Mouse (Mus musculus): ENCODE measurements around the gene Mical2.

Mical2 gene

GRCm38 (mm10) chr7:112304382-112304781, 78.7 kb downstream of the Mical2 start:
- in situ Hi-C loops (cut with MboI; ENCODE audit: unreplicated experiment in 2 of 2) = no loop called here

DNA sequence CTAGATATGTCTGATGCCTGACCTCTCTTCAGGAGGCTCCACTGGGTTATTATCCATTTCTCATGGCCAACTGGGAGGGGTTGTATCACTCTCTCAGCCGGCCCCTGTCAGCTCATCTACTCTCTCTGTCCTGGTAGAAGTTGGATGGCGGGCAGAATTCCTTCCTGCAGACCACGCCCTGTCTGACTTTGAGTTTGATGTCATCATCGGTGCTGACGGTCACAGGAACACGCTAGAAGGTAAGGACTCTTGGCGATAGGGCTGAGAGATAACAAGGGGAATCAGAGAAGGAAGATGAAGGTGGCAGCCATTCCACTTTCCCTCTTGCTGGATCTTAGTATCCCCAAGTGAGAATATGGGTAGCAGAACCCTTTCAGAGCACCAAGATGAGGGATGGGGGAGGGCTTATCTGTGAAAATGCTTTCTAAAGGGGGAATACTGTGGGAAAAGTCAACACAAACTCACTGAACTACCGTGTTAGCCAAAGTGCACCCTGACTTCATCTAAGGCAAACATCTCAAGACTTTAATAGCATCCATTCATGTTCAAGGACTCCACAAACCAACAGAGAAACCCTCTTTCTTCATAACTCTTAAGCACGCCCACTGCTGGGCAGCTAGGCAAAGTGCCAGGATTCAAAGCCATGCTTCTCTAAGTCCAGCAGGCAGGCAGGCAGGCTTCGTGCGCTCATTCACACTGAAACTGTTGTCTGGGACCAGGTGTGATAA, 83.8 kb downstream of the Mical2 start:
- in situ Hi-C loops (cut with MboI; ENCODE audit: unreplicated experiment in 2 of 2) = no loop called here

- in situ Hi-C loops (cut with MboI; ENCODE audit: unreplicated experiment in 2 of 2) = no loop called here
Measured at GRCm38 (mm10) chr7:112310017-112310360, 84.3 kb downstream of the Mical2 start.

- in situ Hi-C loops (cut with MboI; ENCODE audit: unreplicated experiment in 2 of 2) = no loop called here
Measured at GRCm38 (mm10) chr7:112313211-112313610, 87.6 kb downstream of the Mical2 start.

DNA sequence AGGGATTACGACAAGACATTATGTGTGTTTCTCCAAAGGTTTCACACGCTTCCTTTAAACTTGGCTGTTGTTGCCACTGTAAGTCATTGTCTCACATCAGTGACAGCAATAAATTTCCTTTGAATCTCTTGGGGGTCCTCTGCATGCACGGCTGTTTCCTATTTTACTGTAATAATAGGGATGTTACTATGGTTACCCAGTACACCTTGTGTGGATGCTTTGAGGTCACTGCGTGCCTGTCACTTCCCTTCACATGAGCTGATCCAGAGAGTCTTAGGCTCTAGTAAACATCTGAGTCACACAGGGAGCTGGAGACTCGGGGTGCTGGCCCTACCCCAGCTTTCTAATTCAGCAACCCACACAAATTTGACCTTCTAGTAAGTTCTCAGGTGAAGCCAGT, 88.0 kb downstream of the Mical2 start:
- in situ Hi-C loops (cut with MboI; ENCODE audit: unreplicated experiment in 2 of 2) = no loop called here

GRCm38 (mm10) chr7:112316239-112316638, 90.6 kb downstream of the Mical2 start:
- in situ Hi-C loops (cut with MboI; ENCODE audit: unreplicated experiment in 2 of 2) = no loop called here

DNA sequence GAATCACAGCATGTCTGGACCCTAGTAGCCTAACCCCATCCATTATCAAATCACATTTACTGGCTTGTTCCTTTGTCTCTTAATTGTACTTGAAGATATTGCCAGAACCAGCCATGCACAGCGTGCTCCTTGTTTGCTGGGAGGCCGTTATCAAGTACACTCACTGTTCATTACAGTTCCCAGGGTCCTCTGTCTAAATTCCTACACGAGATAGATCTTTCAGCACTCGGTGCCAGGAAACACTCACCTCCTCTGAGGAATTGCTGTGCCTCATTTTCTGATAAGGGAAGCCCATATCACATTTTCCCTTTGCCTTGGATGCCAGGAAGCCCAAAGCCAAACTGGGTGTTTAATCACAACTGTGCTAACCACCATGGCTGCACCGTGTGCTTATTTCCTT, 91.8 kb downstream of the Mical2 start:
- in situ Hi-C loops (cut with MboI; ENCODE audit: unreplicated experiment in 2 of 2) = no loop called here

GRCm38 (mm10) chr7:112318306-112318705, 92.7 kb downstream of the Mical2 start:
- in situ Hi-C loops (cut with MboI; ENCODE audit: unreplicated experiment in 2 of 2) = no loop called here

DNA sequence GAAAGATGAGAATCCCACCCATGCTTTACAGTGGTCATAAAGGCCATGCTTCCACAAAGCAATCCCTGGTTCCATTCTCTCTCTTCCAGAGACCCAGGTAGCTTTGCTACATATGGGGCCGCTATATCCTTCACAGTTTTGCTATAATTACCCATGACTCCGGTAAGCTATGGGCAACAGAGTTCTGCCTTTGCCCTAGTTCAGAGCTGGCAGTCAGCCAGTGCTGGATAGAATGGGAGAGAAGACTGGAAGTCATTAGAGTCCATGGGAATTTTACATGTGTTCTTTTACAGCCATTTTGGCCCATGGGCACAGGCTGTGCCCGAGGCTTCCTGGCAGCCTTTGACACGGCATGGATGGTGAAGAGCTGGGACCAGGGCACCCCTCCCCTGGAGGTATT, 93.8 kb downstream of the Mical2 start:
- in situ Hi-C loops (cut with MboI; ENCODE audit: unreplicated experiment in 2 of 2) = no loop called here

DNA sequence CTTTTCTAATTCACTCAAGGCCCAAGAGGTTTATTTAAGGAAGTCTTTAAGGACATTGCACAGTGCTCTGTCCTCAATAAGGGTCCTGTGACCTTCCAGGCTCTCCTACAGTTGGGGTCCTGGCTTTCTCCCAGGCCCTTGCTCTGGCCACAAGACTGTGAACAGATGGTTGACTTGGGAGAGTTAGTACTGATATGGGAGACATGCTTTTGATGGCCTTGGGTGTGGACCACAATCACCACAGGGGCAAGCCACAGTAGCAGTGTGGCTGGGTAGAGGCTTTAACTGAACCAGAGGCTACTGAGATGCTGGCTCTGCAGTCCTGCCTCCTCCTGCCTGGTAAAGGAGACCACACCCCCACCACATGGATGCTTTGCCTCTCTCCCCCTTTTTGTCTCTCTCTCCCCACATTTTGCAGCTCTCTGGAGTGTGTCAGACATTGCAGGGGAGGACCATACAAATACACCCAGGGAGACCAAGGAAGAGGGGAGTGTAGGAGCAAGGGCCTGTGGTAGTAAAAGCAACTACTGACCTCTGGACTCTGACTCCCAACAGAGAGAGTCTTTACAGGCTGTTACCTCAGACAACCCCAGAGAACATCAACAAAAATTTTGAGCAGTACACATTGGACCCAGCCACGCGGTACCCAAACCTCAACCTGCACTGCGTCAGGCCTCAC, 94.5 kb downstream of the Mical2 start:
- in situ Hi-C loops (cut with MboI; ENCODE audit: unreplicated experiment in 2 of 2) = no loop called here

DNA sequence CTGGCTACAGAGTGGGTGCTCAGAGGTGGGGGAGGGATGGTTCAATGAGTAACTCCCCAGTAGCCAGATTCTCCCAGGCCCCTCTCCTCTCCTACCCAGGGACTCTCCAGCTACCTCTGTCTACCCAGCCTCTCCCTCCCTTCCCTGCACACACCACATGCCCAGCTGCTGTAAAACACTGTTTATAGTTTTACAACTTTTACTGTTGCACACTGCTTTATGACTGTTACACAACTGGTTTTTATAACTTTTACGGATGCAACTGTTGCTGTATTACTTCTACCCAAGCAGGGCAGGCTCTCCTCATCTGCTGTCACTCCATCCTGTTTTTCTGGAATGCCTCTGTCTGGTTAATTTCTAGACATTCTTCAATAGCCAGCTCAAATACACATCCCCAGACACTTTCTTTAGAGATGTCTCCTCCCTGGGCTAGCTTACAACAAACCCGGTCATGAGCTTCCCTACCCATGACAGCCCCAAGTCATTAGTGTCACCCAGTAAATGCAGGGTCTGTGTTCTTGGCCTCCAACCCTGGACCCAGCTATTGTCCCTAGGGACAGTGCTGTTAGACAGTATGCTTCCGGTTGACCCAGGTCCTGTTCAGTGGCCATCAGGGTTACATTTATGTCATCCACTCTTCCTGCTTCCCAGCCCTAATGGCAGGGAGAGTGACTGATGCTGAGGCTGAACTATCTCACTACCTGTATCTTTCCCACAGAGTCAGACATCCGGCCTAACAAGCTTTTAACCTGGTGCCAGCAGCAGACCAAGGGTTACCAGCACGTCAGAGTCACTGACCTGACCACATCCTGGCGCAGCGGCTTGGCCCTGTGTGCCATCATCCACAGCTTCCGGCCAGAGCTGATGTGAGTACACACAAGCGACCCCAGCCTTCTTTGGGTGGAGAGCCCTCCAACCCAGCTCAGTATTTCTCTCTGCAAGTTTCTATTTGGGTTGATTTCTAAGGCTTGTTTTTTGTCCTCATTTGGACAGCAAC, 96.4 kb downstream of the Mical2 start:
- in situ Hi-C loops (cut with MboI; ENCODE audit: unreplicated experiment in 2 of 2) = no loop called here

GRCm38 (mm10) chr7:112324577-112324976, 98.9 kb downstream of the Mical2 start:
- in situ Hi-C loops (cut with MboI; ENCODE audit: unreplicated experiment in 2 of 2) = no loop called here

- in situ Hi-C loops (cut with MboI; ENCODE audit: unreplicated experiment in 2 of 2) = no loop called here
Measured at GRCm38 (mm10) chr7:112326852-112327251, 101.2 kb downstream of the Mical2 start.

- in situ Hi-C loops (cut with MboI; ENCODE audit: unreplicated experiment in 2 of 2) = no loop called here
Measured at GRCm38 (mm10) chr7:112328969-112329368, 103.3 kb downstream of the Mical2 start.

GRCm38 (mm10) chr7:112329496-112329895, 103.8 kb downstream of the Mical2 start:
- in situ Hi-C loops (cut with MboI; ENCODE audit: unreplicated experiment in 2 of 2) = no loop called here

DNA sequence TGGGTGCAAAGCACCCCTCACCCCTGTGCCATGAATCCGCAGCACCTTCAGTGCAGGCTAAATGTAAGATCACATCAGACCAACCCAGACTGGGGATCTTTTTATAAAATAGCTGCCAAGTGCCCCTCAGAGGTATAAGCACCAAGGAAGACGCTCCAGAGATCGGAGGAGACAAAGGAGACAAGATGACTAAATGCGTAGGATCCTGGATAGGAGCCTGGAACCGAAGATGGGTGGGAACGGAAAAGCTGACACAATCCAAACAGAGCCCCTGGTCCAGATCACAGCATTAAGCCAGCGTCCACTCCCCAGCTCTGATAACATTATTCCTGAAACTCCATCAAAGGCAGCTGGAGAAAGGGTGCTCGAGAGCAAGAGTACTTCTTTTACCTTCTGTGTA, 105.3 kb downstream of the Mical2 start:
- in situ Hi-C loops (cut with MboI; ENCODE audit: unreplicated experiment in 2 of 2) = no loop called here

DNA sequence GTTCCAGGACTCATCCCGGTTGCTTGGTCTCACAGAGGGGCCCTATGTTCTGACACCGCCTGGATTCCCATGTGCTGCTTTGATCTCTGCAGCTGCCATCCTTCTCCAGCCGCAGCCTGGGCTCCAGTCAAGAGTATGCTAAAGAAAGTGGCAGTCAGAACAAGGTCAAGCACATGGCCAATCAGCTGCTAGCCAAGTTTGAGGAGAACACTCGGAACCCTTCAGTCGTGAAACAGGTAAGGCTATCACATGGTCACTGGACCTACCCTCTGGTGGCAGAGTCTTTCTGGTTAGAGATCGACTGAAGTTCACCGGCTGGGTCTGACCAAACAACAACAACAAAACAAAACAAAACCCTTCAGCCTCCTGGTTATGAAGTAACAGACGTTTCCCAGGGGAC, 106.1 kb downstream of the Mical2 start:
- in situ Hi-C loops (cut with MboI; ENCODE audit: unreplicated experiment in 2 of 2) = no loop called here

DNA sequence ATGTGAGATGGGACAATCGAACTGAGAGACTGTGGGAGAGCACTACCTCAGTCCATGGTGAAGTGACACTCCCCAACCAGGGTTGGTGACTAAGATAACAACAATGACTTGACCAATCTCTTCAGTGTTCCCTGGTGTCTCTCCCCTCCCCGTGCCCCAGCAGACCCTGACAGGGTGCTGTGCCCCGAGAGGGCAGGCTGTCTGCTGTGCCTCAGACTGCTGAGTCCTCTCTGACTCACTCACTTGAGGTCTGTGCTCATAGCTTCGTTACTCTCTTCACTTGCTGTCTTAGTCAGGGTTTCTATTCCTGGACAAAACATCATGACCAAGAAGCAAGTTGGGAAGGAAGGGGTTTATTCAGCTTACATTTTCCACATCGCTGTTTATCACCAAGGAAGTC, 106.8 kb downstream of the Mical2 start:
- in situ Hi-C loops (cut with MboI; ENCODE audit: unreplicated experiment in 2 of 2) = no loop called here

GRCm38 (mm10) chr7:112333404-112333803, 107.7 kb downstream of the Mical2 start:
- in situ Hi-C loops (cut with MboI; ENCODE audit: unreplicated experiment in 2 of 2) = no loop called here

DNA sequence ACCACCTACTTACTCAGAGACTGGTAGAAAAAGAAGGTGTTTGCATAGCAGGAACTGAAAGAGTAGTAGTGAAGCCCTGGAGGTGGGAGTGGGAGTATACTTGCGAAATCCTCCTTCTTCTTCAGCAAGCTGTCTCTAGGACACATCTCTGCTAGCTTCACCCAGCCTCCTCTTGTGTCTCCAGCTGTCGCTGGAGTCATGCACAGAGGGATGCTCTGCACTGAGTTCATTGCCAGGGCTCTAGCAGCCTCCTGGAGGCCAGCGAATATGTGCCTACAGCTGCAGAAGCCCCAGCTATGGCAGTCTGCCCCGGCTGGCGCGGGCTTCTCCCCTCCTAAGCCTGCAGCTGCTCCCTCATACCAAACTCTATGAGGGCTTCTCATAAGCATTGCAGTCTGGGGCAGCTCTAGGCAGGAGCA, 110.6 kb downstream of the Mical2 start:
- in situ Hi-C loops (cut with MboI; ENCODE audit: unreplicated experiment in 2 of 2) = no loop called here

DNA sequence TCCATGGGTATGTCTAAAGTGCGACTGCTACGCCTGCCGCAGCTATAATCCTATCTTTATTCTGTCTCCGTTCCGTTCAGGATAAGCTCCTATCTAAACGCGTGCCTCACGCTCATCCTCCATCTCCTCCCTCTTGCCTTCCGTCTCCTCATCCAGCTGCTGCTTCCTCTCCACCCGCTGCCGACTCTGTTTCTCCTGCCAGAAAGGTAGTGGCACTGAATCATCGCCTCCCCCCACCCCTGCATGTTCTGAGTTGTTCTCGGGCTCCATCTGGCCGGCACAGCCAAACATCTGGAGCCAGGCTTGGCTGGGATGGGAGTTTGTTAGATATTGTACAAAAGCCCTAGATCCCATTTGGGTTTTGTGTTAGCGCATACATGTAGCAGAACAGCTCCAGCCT, 111.1 kb downstream of the Mical2 start:
- in situ Hi-C loops (cut with MboI; ENCODE audit: unreplicated experiment in 2 of 2) = no loop called here

All from v-Abl transformed pro-B cells (cell line).